Mouse (Mus musculus) hindbrain, embryonic 12.5 days (tissue): ENCODE measurements around the gene Pkp4. TPM values are rescaled to one million over a fixed set of nuclear protein-coding genes. Genes with fewer than 3 reads are reported as not detected.
A peak's percentile ranks its signal among the peaks of the same experiment; 100 is the strongest.

Experiments
- ATAC-seq: fragments of 200-750 bp; cut with Nextera tagmentation; 2 replicates; pipeline ENCODE4 v1.8.0; 2017; ENCODE audit warnings: moderate TSS enrichment; ENCODE audit not compliant: low FRiP score
- H3K27ac ChIP-seq: fragments of 300-500 bp; sonication (generic); 2 replicates; pipeline ENCODE4 v1.5.1; 2016; ENCODE audit warnings: mild to moderate bottlenecking
- H3K27me3 ChIP-seq: fragments of 300-500 bp; sonication (generic); 2 replicates; pipeline ENCODE4 v1.6.1; 2016; ENCODE audit warnings: mild to moderate bottlenecking
- H3K36me3 ChIP-seq: fragments of 300-500 bp; sonication (generic); 2 replicates; pipeline ENCODE4 v1.6.1; 2016; ENCODE audit warnings: mild to moderate bottlenecking
- H3K4me1 ChIP-seq: fragments of 300-500 bp; sonication (generic); 2 replicates; pipeline ENCODE4 v1.6.1; 2016
- H3K4me2 ChIP-seq: fragments of 300-500 bp; sonication (generic); replicated peaks from 2 replicates; pipeline ENCODE4 v1.6.1; 2016; ENCODE audit warnings: mild to moderate bottlenecking
- H3K4me3 ChIP-seq: fragments of 300-500 bp; sonication (generic); 2 replicates; pipeline ENCODE4 v1.5.1; 2016; ENCODE audit warnings: mild to moderate bottlenecking
- H3K9ac ChIP-seq: fragments of 300-500 bp; sonication (generic); 2 replicates; pipeline ENCODE4 v1.6.1; 2016; ENCODE audit warnings: mild to moderate bottlenecking, moderate library complexity
- H3K9me3 ChIP-seq: fragments of 300-500 bp; sonication (generic); replicated peaks from 2 replicates; pipeline ENCODE4 v1.6.1; 2016; ENCODE audit warnings: mild to moderate bottlenecking
- WGBS: fragments of 180-500 bp; shearing (Covaris S2); methylation state at CpG from one replicate; pipeline ENCODE4 v1.1.7; 2016; 5-methylcytosine and 5-hydroxymethylcytosine counted together
- polyA plus RNA-seq: library from polyadenylated mRNA; unstranded; fragments of >200 nt; fragmentation: Nextera tagmentation; extraction: Ambion mirVana; gene quantifications from 2 replicates; pipeline ENCODE4 v1.2.1, GENCODE M21; 2016

The Pkp4 gene
- polyA plus RNA-seq, 1 experiment from 2014 or later, result 20.0 TPM

DNA sequence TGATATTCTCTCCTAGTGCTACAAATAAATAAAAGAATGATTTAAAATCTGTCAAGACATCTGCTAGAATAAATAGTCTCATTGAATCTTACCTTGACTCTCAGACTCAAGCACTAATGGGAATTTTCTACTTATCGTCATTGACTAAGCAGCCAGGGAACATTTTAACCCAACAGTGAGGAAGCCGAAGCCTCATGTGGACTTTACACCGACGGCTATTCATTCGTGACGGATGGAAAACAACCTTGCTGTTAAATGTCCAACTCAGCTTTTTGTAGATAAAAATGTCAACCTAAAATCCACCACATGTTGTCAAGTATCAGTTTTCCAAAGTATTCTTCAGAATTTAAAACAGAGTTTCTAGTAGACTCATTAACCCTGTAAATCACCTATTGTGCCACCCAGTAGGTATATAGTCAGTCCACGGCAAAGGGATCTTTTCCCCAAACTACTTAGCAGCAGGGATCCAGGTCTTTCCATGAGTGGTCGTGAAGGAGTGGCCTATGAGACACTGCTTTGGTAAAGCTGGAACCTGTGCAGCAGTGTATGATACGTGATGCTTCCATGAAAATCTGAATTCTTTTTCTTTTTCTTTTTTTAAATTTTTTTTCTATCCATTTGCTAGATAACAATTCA lies 9.0 kb downstream of the Pkp4 start:
- Histone ChIP-seq H3K4me3 (no peak overlapping the region), H3K4me2 (no peak overlapping the region), H3K36me3 (no peaks in the 10 kb centered on the region), H3K27ac (no peak overlapping the region), H3K9ac (no peak overlapping the region), H3K27me3 (no peaks in the 10 kb centered on the region), H3K4me1 (no peaks in the 10 kb centered on the region), H3K9me3 (no peaks in the 10 kb centered on the region)
- 77% methylated on average over 9 of the region's 9 CpGs for WGBS
- no peak for ATAC-seq

DNA sequence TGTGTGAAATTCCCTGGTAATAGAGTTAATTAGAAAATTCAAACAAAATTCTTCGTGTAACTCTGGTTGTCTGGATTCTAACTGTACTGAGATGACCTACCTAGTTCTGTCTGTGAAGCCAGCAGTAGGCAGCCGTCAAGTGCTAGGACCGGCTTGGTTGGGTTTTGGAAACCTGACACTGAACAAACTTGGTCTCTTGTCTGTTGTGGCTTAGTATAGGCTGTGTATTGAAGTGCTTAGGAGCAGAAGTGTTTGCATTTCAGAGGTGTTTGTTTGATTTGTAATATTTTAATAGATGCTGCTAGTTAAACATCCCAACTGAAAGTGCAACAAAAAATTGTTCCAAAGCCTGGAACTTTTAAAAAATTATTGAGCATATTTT lies 9.5 kb downstream of the Pkp4 start:
- Histone ChIP-seq H3K9me3 (no peaks in the 10 kb centered on the region), H3K36me3 (no peaks in the 10 kb centered on the region), H3K27me3 (no peaks in the 10 kb centered on the region), H3K4me3 (no peak overlapping the region), H3K9ac (no peak overlapping the region), H3K27ac (no peak overlapping the region), H3K4me2 (no peak overlapping the region), H3K4me1 (no peaks in the 10 kb centered on the region)
- ATAC-seq, result no peak
- 76% methylated on average over 3 of the region's 3 CpGs for WGBS

- Histone ChIP-seq H3K4me2 (no peak overlapping the region), H3K9me3 (no peaks in the 10 kb centered on the region), H3K9ac (no peak overlapping the region), H3K4me1 (no peaks in the 10 kb centered on the region), H3K27ac (no peak overlapping the region), H3K27me3 (no peaks in the 10 kb centered on the region), H3K36me3 (no peaks in the 10 kb centered on the region), H3K4me3 (no peak overlapping the region)
- no peak for ATAC-seq
- 97% methylated on average over 5 of the region's 5 CpGs for WGBS
These were observed 9.9 kb downstream of the Pkp4 start for GRCm38 (mm10) chr2:59170593-59170992.

DNA sequence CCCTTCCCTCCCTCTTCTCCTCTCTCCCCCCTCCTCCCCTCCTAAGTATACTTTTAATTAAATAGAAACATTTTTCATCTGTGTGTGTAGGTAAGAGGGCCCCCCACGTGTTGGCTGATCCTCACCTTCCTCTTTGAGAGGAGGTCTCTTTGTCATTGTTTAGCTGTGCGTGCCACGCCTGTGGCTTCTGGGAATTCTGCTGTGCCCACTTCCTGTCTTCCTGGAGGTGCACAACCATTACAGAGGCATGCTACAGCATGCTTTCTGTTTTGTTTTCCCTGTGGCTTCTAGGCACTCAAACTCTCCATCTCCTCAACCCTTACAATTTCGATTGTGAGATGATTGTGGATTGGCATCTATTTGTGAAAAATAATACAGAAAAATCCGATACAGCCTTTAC lies 10.9 kb downstream of the Pkp4 start:
- WGBS, result 83% methylated on average over 5 of the region's 5 CpGs
- no peak overlapping the region for H3K27ac ChIP-seq
- H3K4me2 ChIP-seq, result no peak overlapping the region
- H3K36me3 ChIP-seq, result no peaks in the 10 kb centered on the region
- no peak overlapping the region for H3K4me3 ChIP-seq
- no peak for ATAC-seq
- H3K9ac ChIP-seq, result no peak overlapping the region
- no peaks in the 10 kb centered on the region for H3K9me3 ChIP-seq
- no peaks in the 10 kb centered on the region for H3K4me1 ChIP-seq
- H3K27me3 ChIP-seq, result no peaks in the 10 kb centered on the region

- Histone ChIP-seq H3K27ac (no peak overlapping the region), H3K36me3 (no peaks in the 10 kb centered on the region), H3K4me1 (peaks cover 19% of the 10 kb centered on the region; the same call in 1 of the 2 replicates), H3K4me2 (no peak overlapping the region), H3K4me3 (no peak overlapping the region), H3K9ac (no peak overlapping the region), H3K27me3 (no peaks in the 10 kb centered on the region), H3K9me3 (no peaks in the 10 kb centered on the region)
- ATAC-seq, result no peak
- WGBS, result 77% methylated on average over 6 of the region's 6 CpGs
These were observed 15.3 kb downstream of the Pkp4 start for GRCm38 (mm10) chr2:59175926-59176325.

DNA sequence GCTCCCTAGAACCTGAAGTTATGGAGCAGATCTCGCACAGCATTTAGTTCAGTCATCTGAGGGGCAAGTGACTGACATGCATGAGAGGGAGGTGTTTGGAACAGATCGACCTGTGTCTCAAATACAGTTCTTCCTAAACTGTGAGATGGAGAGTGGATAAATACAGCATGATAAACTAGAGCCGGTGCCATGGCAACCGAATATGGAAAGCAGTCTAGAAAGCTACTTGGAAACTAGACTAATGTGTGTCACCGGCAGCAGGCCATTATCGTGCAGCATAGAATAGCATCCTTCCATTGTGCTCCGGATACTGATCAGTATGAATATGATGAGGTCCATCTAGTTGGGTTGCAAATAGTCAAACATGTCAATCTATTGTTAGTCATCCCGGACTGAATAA lies 17.5 kb downstream of the Pkp4 start:
- Histone ChIP-seq H3K4me2 (no peak overlapping the region), H3K4me3 (no peak overlapping the region), H3K9ac (no peak overlapping the region), H3K4me1 (peaks cover 19% of the 10 kb centered on the region; the same call in 1 of the 2 replicates), H3K36me3 (no peaks in the 10 kb centered on the region), H3K27me3 (no peaks in the 10 kb centered on the region), H3K27ac (no peak overlapping the region), H3K9me3 (no peaks in the 10 kb centered on the region)
- 72% methylated on average over 8 of the region's 8 CpGs for WGBS
- ATAC-seq, result peak; percentile 38; the same call in 1 of the 2 replicates

DNA sequence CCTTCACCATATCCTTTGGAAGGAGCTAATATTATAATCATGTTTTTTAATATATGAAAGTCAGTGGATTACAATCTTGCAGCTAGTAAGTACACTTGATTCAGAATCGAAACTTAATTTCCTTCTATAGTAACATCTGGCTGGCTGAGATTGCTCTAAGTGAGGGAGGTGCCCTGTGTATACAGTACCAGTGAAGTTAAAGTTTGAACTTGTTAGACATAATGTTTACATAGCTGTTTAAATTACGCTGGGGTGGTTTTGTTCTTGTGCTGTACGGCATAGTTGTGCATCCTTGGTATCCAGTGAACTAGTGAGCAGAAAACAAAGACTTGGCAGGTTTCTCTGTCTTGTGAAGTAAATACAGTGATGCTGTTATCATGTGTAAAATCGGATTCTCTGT lies 18.3 kb downstream of the Pkp4 start:
- Histone ChIP-seq H3K9ac (no peak overlapping the region), H3K4me2 (no peak overlapping the region), H3K27ac (no peak overlapping the region), H3K27me3 (no peaks in the 10 kb centered on the region), H3K9me3 (no peaks in the 10 kb centered on the region), H3K4me1 (peaks cover 19% of the 10 kb centered on the region; the same call in 1 of the 2 replicates), H3K4me3 (no peak overlapping the region), H3K36me3 (no peaks in the 10 kb centered on the region)
- WGBS, result 82% methylated on average over 4 of the region's 4 CpGs
- ATAC-seq, result no peak

DNA sequence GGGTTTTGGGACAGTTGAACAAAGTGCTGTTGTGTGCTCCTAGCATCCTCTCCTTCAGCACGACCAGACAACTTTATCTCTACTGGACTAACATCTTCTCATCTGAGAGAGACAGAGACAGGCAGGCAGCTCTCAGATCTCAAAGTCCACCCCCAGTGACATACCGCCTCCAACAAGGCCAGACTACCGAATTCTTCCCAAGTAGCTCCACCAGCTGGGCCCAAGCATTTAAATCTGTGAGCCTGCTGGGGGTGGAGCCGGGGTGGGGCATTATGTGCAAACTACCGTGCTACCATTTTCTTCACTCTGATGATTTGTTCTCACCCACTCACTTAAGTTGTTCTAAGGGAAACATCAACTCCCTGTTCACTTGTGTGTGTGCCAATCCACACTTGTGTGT lies 18.8 kb downstream of the Pkp4 start:
- Histone ChIP-seq H3K4me2 (no peak overlapping the region), H3K9ac (no peak overlapping the region), H3K36me3 (no peaks in the 10 kb centered on the region), H3K9me3 (no peaks in the 10 kb centered on the region), H3K4me3 (no peak overlapping the region), H3K27ac (no peak overlapping the region), H3K27me3 (no peaks in the 10 kb centered on the region), H3K4me1 (peaks cover 19% of the 10 kb centered on the region; the same call in 1 of the 2 replicates)
- no peak for ATAC-seq
- WGBS, result 58% methylated on average over 5 of the region's 5 CpGs

GRCm38 (mm10) chr2:59181321-59182113 lies 20.9 kb downstream of the Pkp4 start:
- Histone ChIP-seq H3K4me3 (no peak overlapping the region), H3K36me3 (no peaks in the 10 kb centered on the region), H3K27me3 (no peaks in the 10 kb centered on the region), H3K4me2 (no peak overlapping the region), H3K4me1 (peaks cover 19% of the 10 kb centered on the region; the same call in 1 of the 2 replicates), H3K27ac (no peak overlapping the region), H3K9me3 (no peaks in the 10 kb centered on the region), H3K9ac (no peak overlapping the region)
- no peak for ATAC-seq
- 84% methylated on average over 15 of the region's 15 CpGs for WGBS

DNA sequence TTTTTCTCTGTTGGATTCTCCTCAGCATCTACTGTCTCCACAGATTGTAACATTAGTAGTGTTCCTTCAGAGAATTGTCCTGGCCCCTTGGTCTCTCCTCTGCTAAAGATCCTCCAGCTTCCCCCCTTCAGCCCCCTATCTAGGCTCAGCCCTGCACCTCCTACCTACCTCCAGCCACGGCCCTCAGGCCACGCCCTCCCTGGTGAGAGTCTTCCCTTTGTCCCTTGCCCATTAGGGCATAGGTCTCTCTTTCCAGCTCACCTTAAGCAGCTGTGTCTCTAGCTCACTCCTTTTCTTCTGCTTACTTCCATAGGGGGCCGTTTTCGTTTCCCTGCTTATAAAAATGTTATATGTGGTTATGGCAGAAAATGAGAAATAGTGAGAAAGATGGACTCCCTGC lies 22.9 kb downstream of the Pkp4 start:
- peaks cover 11% of the 10 kb centered on the region; the same call in 1 of the 2 replicates for H3K4me1 ChIP-seq
- H3K4me2 ChIP-seq, result no peak overlapping the region
- no peak for ATAC-seq
- no peak overlapping the region for H3K4me3 ChIP-seq
- H3K27me3 ChIP-seq, result no peaks in the 10 kb centered on the region
- H3K9ac ChIP-seq, result no peak overlapping the region
- 79% methylated on average over 4 of the region's 4 CpGs for WGBS
- H3K27ac ChIP-seq, result no peak overlapping the region
- no peaks in the 10 kb centered on the region for H3K9me3 ChIP-seq
- H3K36me3 ChIP-seq, result peaks cover 6% of the 10 kb centered on the region; the same call in 1 of the 2 replicates

- no peak overlapping the region for H3K9ac ChIP-seq
- H3K27ac ChIP-seq, result no peak overlapping the region
- H3K27me3 ChIP-seq, result no peaks in the 10 kb centered on the region
- H3K36me3 ChIP-seq, result peaks cover 6% of the 10 kb centered on the region; the same call in 1 of the 2 replicates
- H3K4me1 ChIP-seq, result peaks cover 6% of the 10 kb centered on the region; the same call in 1 of the 2 replicates
- no peak for ATAC-seq
- 95% methylated on average over 11 of the region's 11 CpGs for WGBS
- H3K9me3 ChIP-seq, result no peaks in the 10 kb centered on the region
- H3K4me2 ChIP-seq, result no peak overlapping the region
- H3K4me3 ChIP-seq, result no peak overlapping the region
These were observed 23.7 kb downstream of the Pkp4 start for GRCm38 (mm10) chr2:59184107-59185064.

DNA sequence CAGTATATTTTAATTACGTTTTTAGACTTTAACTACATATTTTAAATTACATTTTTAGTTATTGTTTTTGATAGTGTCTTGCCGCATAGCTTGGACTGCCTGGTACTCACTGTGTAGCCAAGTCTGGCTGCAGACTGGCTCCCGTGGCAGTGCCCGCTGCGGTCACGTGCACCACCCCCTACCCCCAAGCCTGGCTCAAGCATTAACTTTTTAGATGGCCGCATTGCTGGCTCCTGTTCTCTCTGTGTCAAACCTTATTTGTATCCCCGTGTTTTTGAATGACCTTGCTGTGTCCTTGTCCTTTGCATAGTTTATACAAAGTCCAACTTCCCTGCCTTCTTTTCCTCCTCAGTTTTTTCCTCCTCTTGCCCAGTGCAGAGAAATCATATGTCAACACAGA lies 25.5 kb downstream of the Pkp4 start:
- 96% methylated on average over 8 of the region's 8 CpGs for WGBS
- H3K4me3 ChIP-seq, result no peak overlapping the region
- H3K27me3 ChIP-seq, result no peaks in the 10 kb centered on the region
- no peak overlapping the region for H3K4me2 ChIP-seq
- no peaks in the 10 kb centered on the region for H3K9me3 ChIP-seq
- ATAC-seq, result no peak
- peaks cover 6% of the 10 kb centered on the region; the same call in 1 of the 2 replicates for H3K36me3 ChIP-seq
- no peak overlapping the region for H3K27ac ChIP-seq
- H3K9ac ChIP-seq, result no peak overlapping the region
- peaks cover 2% of the 10 kb centered on the region; the same call in 1 of the 2 replicates for H3K4me1 ChIP-seq
